Mouse (Mus musculus): ENCODE measurements around the gene Lbhd1. TPM values are rescaled to one million over a fixed set of nuclear protein-coding genes. Genes with fewer than 3 reads are reported as not detected.

Gene Lbhd1
- polyA plus RNA-seq, 2 experiments: 6.0 to 70.0 TPM

- H3K4me1 ChIP-seq (ENCODE audit: control insufficient read depth, insufficient read depth, low read length): peaks cover 12% of the 10 kb centered on the region
- H3K4me3 ChIP-seq (replicated peaks; ENCODE audit: low read length): peak within 1 kb of the TSS; percentile 68
- no peaks in the 10 kb centered on the region for H3K27me3 ChIP-seq (ENCODE audit: control insufficient read depth, insufficient read depth, low read length)
- H3K27ac ChIP-seq (replicated peaks; ENCODE audit: low read depth, low read length): peak within 1 kb of the TSS; percentile 67
- 0 out of 2 replicates have a peak, but pooled peaks have one; percentile 16 for TF ChIP-seq POLR2A (IDR thresholded peaks at IDR 0.05; ENCODE audit: borderline replicate concordance, extremely low read depth, insufficient read depth, insufficient read length)
- peak; percentile 47 for DNase-seq (ENCODE audit: low spot score)
- H3K36me3 ChIP-seq (ENCODE audit: control insufficient read depth, insufficient read depth, low read length): peaks cover 55% of the 10 kb centered on the region
- peak within 1 kb of the TSS; percentile 89 for H3K9ac ChIP-seq (ENCODE audit: low read depth, low read length, severe bottlenecking)
- peak within 1 kb of the TSS; percentile 69 for H3K4me2 ChIP-seq (replicated peaks; ENCODE audit: low read depth, low read length, severe bottlenecking)
- H3K9me3 ChIP-seq (ENCODE audit: control insufficient read depth, low read length): no peaks in the 10 kb centered on the region
- WGBS: 2% methylated on average over 64 of the region's 74 CpGs
- peak; percentile 75 for ATAC-seq (ENCODE audit: low FRiP score, low read depth)
Measured at GRCm38 (mm10) chr19:8929224-8930088, 45.9 kb downstream of the Lbhd1 start, which contains the start of the genes Rom1 and Eml3. Gene Rom1 (minus strand): TSS chr19:8929356. Gene Eml3 (plus strand): TSS chr19:8929552.

GRCm38 (mm10) chr19:8930117-8930516 is 46.6 kb downstream of the Lbhd1 start:
- WGBS: 7% methylated on average over 11 of the region's 11 CpGs
- Histone ChIP-seq H3K36me3 (ENCODE audit: control insufficient read depth, insufficient read depth, low read length) (peaks cover 61% of the 10 kb centered on the region), H3K27ac (replicated peaks; ENCODE audit: low read depth, low read length) (peak overlapping the region; percentile 67; the same call in 1 of the 2 replicates), H3K4me2 (replicated peaks; ENCODE audit: low read depth, low read length, severe bottlenecking) (peak overlapping the region; percentile 69), H3K27me3 (ENCODE audit: control insufficient read depth, insufficient read depth, low read length) (no peaks in the 10 kb centered on the region), H3K4me3 (replicated peaks; ENCODE audit: low read length) (peak overlapping the region; percentile 68), H3K9ac (ENCODE audit: low read depth, low read length, severe bottlenecking) (peak overlapping the region; percentile 89), H3K4me1 (ENCODE audit: control insufficient read depth, insufficient read depth, low read length) (peaks cover 12% of the 10 kb centered on the region), H3K9me3 (ENCODE audit: control insufficient read depth, low read length) (no peaks in the 10 kb centered on the region)
- TF ChIP-seq POLR2A (IDR thresholded peaks at IDR 0.05; ENCODE audit: borderline replicate concordance, extremely low read depth, insufficient read depth, insufficient read length): no peak
- DNase-seq (ENCODE audit: low spot score) (no peak), ATAC-seq (ENCODE audit: low FRiP score, low read depth) (0 out of 2 replicates have a peak, but pooled peaks have one; percentile 14)

- Histone ChIP-seq H3K4me1 (ENCODE audit: control insufficient read depth, insufficient read depth, low read length) (peaks cover 12% of the 10 kb centered on the region), H3K9me3 (ENCODE audit: control insufficient read depth, low read length) (no peaks in the 10 kb centered on the region), H3K27me3 (ENCODE audit: control insufficient read depth, insufficient read depth, low read length) (no peaks in the 10 kb centered on the region), H3K4me2 (replicated peaks; ENCODE audit: low read depth, low read length, severe bottlenecking) (peak overlapping the region; percentile 69), H3K27ac (replicated peaks; ENCODE audit: low read depth, low read length) (0 out of 2 replicates have a peak overlapping the region, but pooled peaks have one; percentile 10), H3K36me3 (ENCODE audit: control insufficient read depth, insufficient read depth, low read length) (peaks cover 61% of the 10 kb centered on the region), H3K4me3 (replicated peaks; ENCODE audit: low read length) (peak overlapping the region; percentile 68), H3K9ac (ENCODE audit: low read depth, low read length, severe bottlenecking) (peak overlapping the region; percentile 89)
- no peak for TF ChIP-seq POLR2A (IDR thresholded peaks at IDR 0.05; ENCODE audit: borderline replicate concordance, extremely low read depth, insufficient read depth, insufficient read length)
- ATAC-seq (ENCODE audit: low FRiP score, low read depth) (no peak), DNase-seq (ENCODE audit: low spot score) (no peak)
- 79% methylated on average over 7 of the region's 7 CpGs for WGBS
Measured at GRCm38 (mm10) chr19:8930771-8931170, 47.2 kb downstream of the Lbhd1 start.

GRCm38 (mm10) chr19:8936736-8937135 is 53.2 kb downstream of the Lbhd1 start:
- Histone ChIP-seq H3K9me3 (ENCODE audit: control insufficient read depth, low read length) (no peaks in the 10 kb centered on the region), H3K27ac (replicated peaks; ENCODE audit: low read depth, low read length) (no peak overlapping the region), H3K4me3 (replicated peaks; ENCODE audit: low read length) (no peak overlapping the region), H3K9ac (ENCODE audit: low read depth, low read length, severe bottlenecking) (no peak overlapping the region), H3K27me3 (ENCODE audit: control insufficient read depth, insufficient read depth, low read length) (no peaks in the 10 kb centered on the region), H3K4me1 (ENCODE audit: control insufficient read depth, insufficient read depth, low read length) (peaks cover 7% of the 10 kb centered on the region; the same call in 1 of the 2 replicates), H3K4me2 (replicated peaks; ENCODE audit: low read depth, low read length, severe bottlenecking) (no peak overlapping the region), H3K36me3 (ENCODE audit: control insufficient read depth, insufficient read depth, low read length) (peaks cover 70% of the 10 kb centered on the region)
- 88% methylated on average over 2 of the region's 2 CpGs for WGBS
- DNase-seq (ENCODE audit: low spot score) (no peak), ATAC-seq (ENCODE audit: low FRiP score, low read depth) (no peak)
- TF ChIP-seq POLR2A (IDR thresholded peaks at IDR 0.05; ENCODE audit: borderline replicate concordance, extremely low read depth, insufficient read depth, insufficient read length): no peak

DNA sequence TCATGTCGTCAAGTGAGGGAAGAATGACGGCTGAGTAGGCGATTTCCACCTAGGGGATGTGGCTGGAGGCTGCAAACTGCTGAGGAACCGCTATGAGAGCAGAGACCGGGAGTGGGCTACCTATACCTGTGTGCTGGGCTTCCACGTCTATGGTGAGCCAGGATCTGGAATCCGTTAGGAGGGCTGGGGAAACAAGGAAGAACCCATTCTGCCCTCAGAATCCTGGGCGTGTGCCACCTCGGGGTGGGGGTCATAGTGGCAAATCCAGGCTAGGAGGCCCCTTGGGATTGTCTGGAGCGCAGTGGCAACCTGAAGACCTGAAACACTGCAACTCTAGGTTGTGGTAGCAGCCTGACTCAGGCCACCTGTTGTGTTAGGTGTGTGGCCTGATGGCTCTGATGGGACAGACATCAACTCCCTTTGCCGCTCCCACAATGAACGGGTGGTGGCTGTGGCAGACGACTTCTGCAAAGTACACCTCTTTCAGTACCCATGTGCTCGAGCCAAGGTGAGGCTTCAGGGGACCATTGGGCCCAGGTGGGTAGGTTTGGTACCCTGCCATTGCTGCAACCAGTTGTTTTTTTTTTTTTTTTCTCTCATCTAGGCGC is 57.1 kb downstream of the Lbhd1 start:
- peaks cover 62% of the 10 kb centered on the region for H3K36me3 ChIP-seq (ENCODE audit: control insufficient read depth, insufficient read depth, low read length)
- WGBS: 70% methylated on average over 15 of the region's 15 CpGs
- ATAC-seq (ENCODE audit: low FRiP score, low read depth) (no peak), DNase-seq (ENCODE audit: low spot score) (no peak)
- no peaks in the 10 kb centered on the region for H3K27me3 ChIP-seq (ENCODE audit: control insufficient read depth, insufficient read depth, low read length)
- no peak for TF ChIP-seq POLR2A (IDR thresholded peaks at IDR 0.05; ENCODE audit: borderline replicate concordance, extremely low read depth, insufficient read depth, insufficient read length)
- H3K9ac ChIP-seq (ENCODE audit: low read depth, low read length, severe bottlenecking): peak overlapping the region; percentile 97
- H3K4me3 ChIP-seq (replicated peaks; ENCODE audit: low read length): peak overlapping the region; percentile 91; the same call in 1 of the 2 replicates
- H3K27ac ChIP-seq (replicated peaks; ENCODE audit: low read depth, low read length): peak overlapping the region; percentile 94; the same call in 1 of the 2 replicates
- H3K4me2 ChIP-seq (replicated peaks; ENCODE audit: low read depth, low read length, severe bottlenecking): peak overlapping the region; percentile 61; the same call in 1 of the 2 replicates
- H3K9me3 ChIP-seq (ENCODE audit: control insufficient read depth, low read length): no peaks in the 10 kb centered on the region
- H3K4me1 ChIP-seq (ENCODE audit: control insufficient read depth, insufficient read depth, low read length): peaks cover 21% of the 10 kb centered on the region

Data from limb, embryonic 14.5 days (tissue).